Mouse (Mus musculus) forebrain, postnatal 0 days (tissue): Measurements from ENCODE around the gene Card10. TPM values are rescaled to one million over a fixed set of nuclear protein-coding genes. Genes with fewer than 3 reads are reported as not detected.

Source experiments
- ATAC-seq: fragments of 200-750 bp; cut with Nextera tagmentation; 2 replicates; pipeline ENCODE4 v1.8.0; 2017; ENCODE audit warnings: mild to moderate bottlenecking, moderate library complexity
- DNase-seq: peaks from one replicate; pipeline ENCODE4 v3.0.0-alpha.2; 2015
- H3K27ac ChIP-seq: fragments of 300-500 bp; sonication (generic); 2 replicates; pipeline ENCODE4 v1.5.1; 2014; ENCODE audit warnings: low read depth, mild to moderate bottlenecking, antibody characterized with exemption, low read length, moderate library complexity, mixed read lengths
- H3K27me3 ChIP-seq: fragments of 300-500 bp; sonication (generic); 2 replicates; pipeline ENCODE4 v1.6.1; 2014; ENCODE audit warnings: mild to moderate bottlenecking, low read length, mixed read lengths; ENCODE audit not compliant: insufficient read depth
- H3K36me3 ChIP-seq: fragments of 300-500 bp; sonication (generic); 2 replicates; pipeline ENCODE4 v1.6.1; 2014; ENCODE audit warnings: mild to moderate bottlenecking, moderate library complexity; ENCODE audit not compliant: insufficient read depth
- H3K4me1 ChIP-seq: fragments of 300-500 bp; sonication (generic); 2 replicates; pipeline ENCODE4 v1.6.1; 2014; ENCODE audit warnings: antibody characterized with exemption; ENCODE audit not compliant: insufficient read depth
- H3K4me2 ChIP-seq: fragments of 300-500 bp; sonication (generic); 2 replicates; pipeline ENCODE4 v1.6.1; 2014; ENCODE audit warnings: low read depth, mild to moderate bottlenecking, moderate library complexity
- H3K4me3 ChIP-seq: fragments of 300-500 bp; sonication (generic); 2 replicates; pipeline ENCODE4 v1.5.1; 2014; ENCODE audit warnings: low read depth, low read length, mixed read lengths
- H3K9ac ChIP-seq: fragments of 300-500 bp; sonication (generic); 2 replicates; pipeline ENCODE4 v1.6.1; 2014; ENCODE audit warnings: mild to moderate bottlenecking
- H3K9me3 ChIP-seq: fragments of 300-500 bp; sonication (generic); 2 replicates; pipeline ENCODE4 v1.6.1; 2016; ENCODE audit warnings: low read length
- CTCF ChIP-seq: sonication (generic); IDR thresholded peaks from 2 replicates; pipeline ENCODE4 v1.5.1; 2016; ENCODE audit warnings: antibody characterized with exemption, control low read depth, low read depth
- WGBS: fragments of 180-500 bp; shearing (Covaris S2); extraction: QIAGEN DNeasy Blood & Tissue Kit; methylation state at CpG from one replicate; pipeline ENCODE4 v1.1.7; 2014; 5-methylcytosine and 5-hydroxymethylcytosine counted together
- polyA plus RNA-seq: library from polyadenylated mRNA; unstranded; fragments of >200 nt; fragmentation: Nextera tagmentation; extraction: Ambion mirVana; gene quantifications from 2 replicates; pipeline ENCODE4 v1.2.1, GENCODE M21; 2015
- total RNA-seq: library from RNA; depleted of rRNA; stranded (reverse); fragments of >200 nt; gene quantifications from 2 replicates; pipeline ENCODE4 v1.2.3, GENCODE M21; 2014

The Card10 gene
- total and polyA plus RNA-seq, 2 experiments from 2014 or later: 0.57 to 1.7 TPM

DNA sequence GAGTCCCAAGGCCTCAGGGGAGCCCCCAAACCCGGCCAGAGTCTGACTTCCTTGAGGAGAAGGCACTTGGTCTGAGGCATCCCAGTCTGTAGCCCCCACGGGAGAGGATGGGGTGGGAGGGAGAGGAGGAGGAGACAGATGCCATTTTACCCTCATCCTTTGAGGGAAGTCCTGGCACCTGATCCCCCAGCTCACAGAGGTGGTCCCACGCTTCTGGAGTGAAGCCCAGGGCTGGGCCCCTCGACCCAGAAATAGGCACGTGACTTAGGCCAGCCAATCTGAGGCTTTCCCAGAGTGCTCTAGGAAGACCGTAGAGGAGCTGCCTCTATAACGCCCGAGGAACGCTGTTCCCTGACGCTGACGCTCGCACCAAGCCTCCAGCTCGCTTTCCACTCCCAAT, 41.7 kb downstream of the Card10 start:
- ATAC-seq: no peak
- no peak overlapping the region for H3K27ac ChIP-seq
- H3K9me3 ChIP-seq: no peaks in the 10 kb centered on the region
- no peak for DNase-seq
- no peak overlapping the region for H3K9ac ChIP-seq
- no peaks in the 10 kb centered on the region for H3K36me3 ChIP-seq
- no peak for TF ChIP-seq CTCF
- 76% methylated on average over 13 of the region's 13 CpGs for WGBS
- H3K4me2 ChIP-seq: no peak overlapping the region
- H3K27me3 ChIP-seq: no peaks in the 10 kb centered on the region
- H3K4me1 ChIP-seq: no peaks in the 10 kb centered on the region
- H3K4me3 ChIP-seq: no peak overlapping the region

DNA sequence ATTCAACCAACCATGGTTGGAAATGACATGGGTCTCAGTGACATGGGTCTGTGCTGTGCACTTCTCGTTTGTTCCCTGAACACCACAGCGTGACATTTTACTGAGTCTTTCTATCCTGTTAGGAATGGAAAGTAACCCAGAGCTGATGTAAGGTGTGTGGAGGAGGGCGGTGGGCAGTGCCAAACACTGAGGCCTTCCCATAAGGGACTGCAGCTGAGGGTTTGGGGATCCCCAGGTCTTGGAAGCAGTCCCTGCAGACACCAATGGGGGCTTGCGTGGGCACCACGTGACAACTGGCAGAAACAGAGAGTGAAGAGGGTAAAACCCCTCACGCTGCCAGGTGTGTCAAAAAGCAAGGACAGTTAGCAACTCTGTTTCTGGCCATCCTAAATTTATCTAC, 44.7 kb downstream of the Card10 start:
- H3K36me3 ChIP-seq: no peaks in the 10 kb centered on the region
- no peak overlapping the region for H3K4me2 ChIP-seq
- DNase-seq (no peak), ATAC-seq (no peak)
- H3K27ac ChIP-seq: no peak overlapping the region
- no peak for TF ChIP-seq CTCF
- no peaks in the 10 kb centered on the region for H3K4me1 ChIP-seq
- no peak overlapping the region for H3K9ac ChIP-seq
- H3K9me3 ChIP-seq: no peaks in the 10 kb centered on the region
- H3K27me3 ChIP-seq: no peaks in the 10 kb centered on the region
- no peak overlapping the region for H3K4me3 ChIP-seq
- 88% methylated on average over 6 of the region's 6 CpGs for WGBS

GRCm38 (mm10) chr15:78755966-78756725, 46.7 kb downstream of the Card10 start:
- DNase-seq (no peak), ATAC-seq (no peak)
- H3K4me1 ChIP-seq: no peaks in the 10 kb centered on the region
- no peak overlapping the region for H3K27ac ChIP-seq
- 89% methylated on average over 12 of the region's 12 CpGs for WGBS
- no peak for TF ChIP-seq CTCF
- H3K9me3 ChIP-seq: no peaks in the 10 kb centered on the region
- H3K9ac ChIP-seq: no peak overlapping the region
- no peak overlapping the region for H3K4me3 ChIP-seq
- H3K36me3 ChIP-seq: no peaks in the 10 kb centered on the region
- H3K4me2 ChIP-seq: no peak overlapping the region
- H3K27me3 ChIP-seq: no peaks in the 10 kb centered on the region

GRCm38 (mm10) chr15:78755226-78755625, 47.6 kb downstream of the Card10 start:
- Histone ChIP-seq H3K36me3 (no peaks in the 10 kb centered on the region), H3K9me3 (no peaks in the 10 kb centered on the region), H3K4me1 (no peaks in the 10 kb centered on the region), H3K27me3 (no peaks in the 10 kb centered on the region), H3K27ac (no peak overlapping the region), H3K4me3 (no peak overlapping the region), H3K9ac (no peak overlapping the region), H3K4me2 (no peak overlapping the region)
- TF ChIP-seq CTCF: no peak
- no peak for ATAC-seq
- 68% methylated on average over 3 of the region's 3 CpGs for whole genome bisulfite sequencing
- DNase-seq: no peak

DNA sequence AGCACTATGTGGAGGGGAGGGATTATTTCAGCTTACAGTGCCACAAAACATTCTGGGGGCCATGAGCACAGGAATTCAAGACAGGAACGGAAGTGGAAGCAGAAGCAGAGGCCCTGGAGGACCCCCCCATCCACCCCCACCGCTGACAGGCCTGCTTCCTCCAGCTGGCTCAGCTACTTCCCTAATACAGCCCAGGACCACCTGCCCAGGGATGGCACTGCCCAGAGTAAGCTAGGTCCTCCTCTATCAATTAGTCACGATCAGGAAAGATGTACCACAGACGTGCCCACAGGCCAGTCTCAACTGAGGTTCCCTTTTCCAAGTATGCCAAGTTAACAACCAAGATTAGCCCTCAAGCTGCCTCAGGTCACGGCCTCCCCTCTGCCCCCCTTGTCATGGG, 48.7 kb downstream of the Card10 start:
- Histone ChIP-seq H3K9ac (no peak overlapping the region), H3K36me3 (no peaks in the 10 kb centered on the region), H3K4me1 (no peaks in the 10 kb centered on the region), H3K27ac (no peak overlapping the region), H3K4me2 (no peak overlapping the region), H3K4me3 (no peak overlapping the region), H3K9me3 (no peaks in the 10 kb centered on the region), H3K27me3 (no peaks in the 10 kb centered on the region)
- ATAC-seq (no peak), DNase-seq (no peak)
- WGBS: 81% methylated on average over 5 of the region's 5 CpGs
- TF ChIP-seq CTCF: no peak

DNA sequence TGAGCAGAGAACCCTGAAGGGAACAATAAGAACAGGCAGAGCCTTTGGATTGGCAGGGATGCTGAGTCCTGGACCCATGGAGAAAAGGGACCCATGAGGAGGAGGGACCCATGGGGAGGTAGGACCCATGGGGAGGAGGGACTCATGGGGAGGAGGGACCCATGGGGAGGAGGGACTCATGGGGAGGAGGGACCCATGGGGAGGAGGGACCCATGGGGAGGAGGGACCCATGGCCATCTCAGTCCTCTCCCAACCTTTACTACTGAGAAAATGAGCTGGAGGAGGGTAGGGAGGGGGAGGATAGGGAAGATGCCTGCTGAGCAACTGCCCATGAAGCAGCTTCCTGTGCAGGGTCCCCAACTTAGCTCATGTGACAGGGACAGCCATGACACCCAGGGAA, 49.9 kb downstream of the Card10 start:
- ATAC-seq (no peak), DNase-seq (no peak)
- Histone ChIP-seq H3K4me2 (no peak overlapping the region), H3K27me3 (no peaks in the 10 kb centered on the region), H3K4me1 (no peaks in the 10 kb centered on the region), H3K27ac (no peak overlapping the region), H3K36me3 (no peaks in the 10 kb centered on the region), H3K9ac (no peak overlapping the region), H3K9me3 (no peaks in the 10 kb centered on the region), H3K4me3 (no peak overlapping the region)
- TF ChIP-seq CTCF: no peak

DNA sequence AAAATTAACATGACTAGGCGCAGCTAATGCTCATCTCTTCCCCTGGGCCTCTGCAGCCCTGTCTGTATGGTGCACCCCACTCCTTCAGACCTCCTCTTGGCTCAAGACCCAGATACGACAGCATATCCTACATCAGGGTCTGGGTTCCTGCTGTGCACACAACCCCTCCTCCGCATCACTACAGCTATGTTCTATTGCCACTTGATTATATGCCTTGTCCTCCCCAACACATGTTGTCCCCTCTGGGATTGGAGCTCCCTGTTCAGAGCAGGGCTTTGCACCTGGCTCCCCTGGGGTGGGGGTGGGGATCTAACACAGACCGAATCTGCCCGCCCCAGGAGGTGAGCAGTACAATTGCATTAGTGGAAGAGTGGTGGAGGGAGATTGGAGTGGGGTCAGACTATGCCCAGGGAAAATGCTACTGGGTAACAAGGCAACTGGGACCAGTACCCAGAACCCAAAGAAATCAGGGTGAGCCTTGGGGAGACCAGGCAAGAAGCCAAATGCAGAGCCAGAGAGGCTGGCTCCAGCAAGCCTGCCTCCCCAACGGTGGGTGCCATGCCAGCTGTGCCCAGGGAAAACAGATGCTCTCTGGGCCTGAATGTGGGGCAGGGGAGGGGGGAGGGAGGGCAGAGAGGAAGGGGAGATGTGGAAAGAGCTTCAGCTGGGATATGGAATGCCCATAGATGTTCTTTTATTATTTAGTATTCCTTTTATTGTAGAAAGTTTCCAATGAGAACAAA, 52.1 kb downstream of the Card10 start:
- WGBS: 44% methylated on average over 6 of the region's 6 CpGs
- H3K36me3 ChIP-seq: no peaks in the 10 kb centered on the region
- TF ChIP-seq CTCF: no peak
- ATAC-seq: peak; percentile 66
- H3K27me3 ChIP-seq: no peaks in the 10 kb centered on the region
- no peaks in the 10 kb centered on the region for H3K4me1 ChIP-seq
- no peak overlapping the region for H3K9ac ChIP-seq
- peak; percentile 55 for DNase-seq
- H3K4me2 ChIP-seq: no peak overlapping the region
- H3K27ac ChIP-seq: peak overlapping the region; percentile 40; the same call in 1 of the 2 replicates
- no peak overlapping the region for H3K4me3 ChIP-seq
- no peaks in the 10 kb centered on the region for H3K9me3 ChIP-seq
